Mouse (Mus musculus) embryonic stem cell, embryonic (primary cell): ENCODE measurements around the gene Tmprss2.

Experiments used
- CTCF ChIA-PET, 4 experiments: fragments of 300-600 bp in 2 of 4; fragments of 350-600 bp in 2 of 4; sonication (Branson Sonifier 250); formaldehyde crosslinking; loops; one replicate each; lab custom pipeline; 2022; ENCODE audit warnings: inconsistent platforms in 2 of 4; lab: Charles Lee
- POLR2A ChIA-PET, 4 experiments: fragments of 300-600 bp in 2 of 4; fragments of 350-600 bp in 2 of 4; sonication (Branson Sonifier 250); formaldehyde crosslinking; loops; one replicate each; lab custom pipeline; 2022; ENCODE audit warnings: antibody characterized with exemption in 4 of 4, inconsistent platforms in 1 of 4; lab: Charles Lee

Gene Tmprss2

GRCm38 (mm10) chr16:97610939-97611338 lies at the start of gene Tmprss2:
Gene Tmprss2 (minus strand): TSS chr16:97611195.
- ChIA-PET CTCF (interaction anchor here in 1 of 4 experiments (0.7 kb wide), 1 partner anchor 298 kb away, joined by 4 read pairs; no protein-coding TSS in a partner anchor), POLR2A (no interaction called here)

DNA sequence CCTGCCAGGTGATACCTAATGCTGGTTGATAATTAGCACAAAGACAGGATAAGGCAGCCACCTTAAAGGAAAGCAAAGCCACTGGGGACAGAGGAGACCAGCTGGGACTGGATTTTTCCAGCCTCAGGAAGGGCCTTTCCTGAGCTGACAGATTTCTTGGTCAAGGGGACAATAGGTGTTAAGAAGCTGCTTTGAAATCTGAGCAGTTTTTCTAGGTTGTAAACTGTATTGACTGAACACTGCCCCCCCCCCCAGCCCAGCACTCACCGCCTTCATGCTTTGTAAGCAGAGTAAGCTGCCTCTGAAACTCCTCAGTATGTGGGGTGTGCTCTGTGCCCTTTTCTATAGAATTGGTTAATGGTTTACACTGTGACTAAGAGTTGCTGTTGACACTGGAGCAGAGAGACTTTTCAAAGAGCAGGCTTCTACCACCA lies 48.2 kb upstream of the Tmprss2 start:
- POLR2A ChIA-PET, result interaction anchor here in 3 of 4 experiments (0.5 to 1.7 kb wide), 6 partner anchors 14 to 985 kb away, joined by 3 to 5 read pairs (median 3); partner anchors contain the start of gene B230307C23Rik (in 1 of the 3)
- CTCF ChIA-PET, result interaction anchor here in 2 of 4 experiments (0.7 to 0.9 kb wide), 2 partner anchors 161 to 347 kb away, joined by 3 read pairs; no protein-coding TSS in a partner anchor

DNA sequence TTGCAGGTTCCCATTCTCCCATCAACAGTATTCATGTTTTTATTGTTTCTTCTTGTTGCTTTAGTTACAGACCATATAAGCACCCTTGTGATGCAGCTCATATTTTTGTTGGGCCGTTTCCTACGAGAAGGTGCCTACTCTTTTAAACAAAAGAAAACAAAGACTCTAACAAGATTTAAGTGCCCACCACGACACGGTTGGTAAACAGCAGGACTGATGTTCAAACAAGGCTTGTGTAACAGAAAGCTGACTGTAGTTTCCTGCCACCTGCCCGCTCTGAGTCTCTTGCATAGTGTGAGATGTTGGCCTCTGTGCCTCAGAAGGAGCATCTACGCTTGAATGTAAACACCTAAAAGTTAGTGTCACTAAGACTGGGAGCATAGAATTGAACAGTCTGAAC lies 47.5 kb upstream of the Tmprss2 start:
- ChIA-PET POLR2A (interaction anchor here in 2 of 4 experiments (0.7 to 1.7 kb wide), 3 partner anchors 9 to 338 kb away, joined by 3 to 5 read pairs (median 4); partner anchors contain the start of gene B230307C23Rik (in 1 of the 2)), CTCF (interaction anchor here in 1 of 4 experiments (0.6 kb wide), 1 partner anchor 121 kb away, joined by 4 read pairs; no protein-coding TSS in a partner anchor)

- ChIA-PET CTCF (interaction anchor here in 1 of 4 experiments (0.6 kb wide), 1 partner anchor 37 kb away, joined by 6 read pairs; no protein-coding TSS in a partner anchor), POLR2A (no interaction called here)
These were observed 44.8 kb upstream of the Tmprss2 start for GRCm38 (mm10) chr16:97655800-97656199.

DNA sequence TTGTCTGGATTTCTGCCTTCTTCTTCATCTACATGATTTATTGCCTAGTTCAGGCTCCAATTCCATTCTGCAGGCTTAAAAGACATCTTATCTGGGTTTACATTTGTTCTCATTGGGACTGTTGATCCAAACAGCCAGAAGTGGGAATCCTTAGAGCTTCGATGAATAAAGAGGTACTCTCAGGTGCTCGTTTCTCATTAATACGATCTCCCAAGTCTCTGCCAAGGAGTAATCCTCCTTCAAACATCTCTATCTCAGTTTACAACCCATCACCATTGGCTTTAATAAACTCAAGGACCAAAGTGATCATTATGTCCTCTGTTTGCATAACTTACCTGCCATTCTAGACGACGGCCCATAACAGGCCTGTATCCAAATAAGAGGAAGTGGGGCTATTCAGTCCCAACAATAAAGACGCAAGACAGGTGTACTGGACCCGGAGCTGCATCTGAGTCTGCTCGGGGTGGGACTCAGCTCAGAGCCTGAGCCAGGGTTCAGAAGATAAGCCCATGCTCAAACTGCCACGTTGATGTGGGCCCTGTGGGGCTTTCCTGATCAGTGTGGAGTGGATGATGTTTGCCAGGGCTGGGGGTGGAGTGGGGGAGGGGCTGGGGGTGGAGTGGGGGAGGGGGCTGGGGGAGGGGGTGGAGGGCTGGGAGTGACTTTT lies 38.7 kb upstream of the Tmprss2 start:
- ChIA-PET CTCF (no interaction called here), POLR2A (interaction anchor here in 1 of 4 experiments (0.9 kb wide), 1 partner anchor 1693 kb away, joined by 6 read pairs; no protein-coding TSS in a partner anchor)

GRCm38 (mm10) chr16:97644681-97645080 lies 33.7 kb upstream of the Tmprss2 start:
- CTCF ChIA-PET, result interaction anchor here in 1 of 4 experiments (0.6 kb wide), 1 partner anchor 378 kb away, joined by 3 read pairs; no protein-coding TSS in a partner anchor
- POLR2A ChIA-PET, result interaction anchor here in 1 of 4 experiments (1.1 to 1.4 kb wide), 2 partner anchors 13 to 14 kb away, joined by 3 read pairs; no protein-coding TSS in a partner anchor

GRCm38 (mm10) chr16:97639630-97640029 lies 28.6 kb upstream of the Tmprss2 start:
- ChIA-PET CTCF (no interaction called here), POLR2A (no interaction called here)

GRCm38 (mm10) chr16:97632880-97633484 lies 22.0 kb upstream of the Tmprss2 start:
- ChIA-PET POLR2A (no interaction called here), CTCF (no interaction called here)

DNA sequence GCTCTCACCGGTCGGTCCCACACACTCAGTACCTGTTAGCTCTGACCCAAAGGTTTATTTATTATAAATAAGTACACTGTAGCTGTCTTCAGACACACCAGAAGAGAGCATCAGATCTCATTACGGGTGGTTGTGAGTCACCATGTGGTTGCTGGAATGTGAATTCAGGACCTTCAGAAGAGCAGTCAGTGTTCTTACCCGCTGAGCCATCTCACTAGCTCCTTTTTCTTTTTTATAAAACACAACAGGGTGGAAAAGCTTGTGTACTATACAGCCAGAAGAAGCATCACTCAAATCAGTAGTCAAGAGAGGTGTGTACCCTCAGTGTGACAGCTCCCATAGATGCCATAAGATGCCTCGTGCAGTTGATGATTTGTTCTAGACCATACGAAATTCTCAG lies 12.2 kb upstream of the Tmprss2 start:
- POLR2A ChIA-PET, result no interaction called here
- CTCF ChIA-PET, result interaction anchor here in 1 of 4 experiments (0.8 kb wide), 1 partner anchor 75 kb away, joined by 4 read pairs; no protein-coding TSS in a partner anchor

- POLR2A ChIA-PET, result no interaction called here
- CTCF ChIA-PET, result interaction anchor here in 1 of 4 experiments (0.8 kb wide), 1 partner anchor 75 kb away, joined by 4 read pairs; no protein-coding TSS in a partner anchor
These were observed 11.4 kb upstream of the Tmprss2 start for GRCm38 (mm10) chr16:97622383-97622889.

DNA sequence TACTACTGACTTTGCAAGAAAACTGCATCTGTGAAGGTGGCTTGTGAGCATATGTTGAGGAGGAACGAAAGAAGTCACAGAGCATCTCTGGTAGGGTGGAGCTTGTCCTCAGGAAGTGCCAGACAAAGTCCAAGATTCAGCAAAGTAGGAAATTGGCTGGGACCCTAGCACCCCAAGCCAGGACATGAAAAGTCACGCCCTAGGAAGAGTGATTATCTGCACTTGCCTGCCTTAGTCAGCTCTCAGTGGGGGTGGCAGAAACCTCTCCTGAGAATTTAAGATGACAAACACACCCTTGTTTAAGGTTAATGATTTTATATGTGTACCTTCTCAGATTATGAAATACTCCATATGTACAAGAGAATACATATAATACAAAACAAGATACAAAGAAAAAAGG lies 7.3 kb upstream of the Tmprss2 start:
- ChIA-PET POLR2A (no interaction called here), CTCF (no interaction called here)

DNA sequence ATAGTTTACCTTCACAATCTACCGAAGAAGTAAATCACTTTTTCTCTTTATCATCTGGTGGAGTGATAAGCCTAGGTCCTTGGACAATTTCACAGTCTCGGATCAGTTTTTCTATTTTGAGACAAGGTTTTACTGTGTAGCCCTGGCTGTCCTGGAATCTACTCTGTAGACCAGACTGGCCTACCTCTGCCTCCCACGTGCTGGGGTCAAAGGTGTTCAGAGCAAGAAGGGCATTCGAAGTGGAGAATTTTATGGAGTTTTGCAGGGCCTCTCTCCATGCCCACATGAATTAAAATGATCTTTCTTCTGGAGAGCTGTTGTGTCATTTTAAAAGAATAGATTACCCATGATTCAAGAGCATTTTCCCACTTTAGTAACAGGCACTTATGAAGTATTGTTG lies 1.0 kb upstream of the Tmprss2 start:
- POLR2A ChIA-PET, result no interaction called here
- CTCF ChIA-PET, result no interaction called here

DNA sequence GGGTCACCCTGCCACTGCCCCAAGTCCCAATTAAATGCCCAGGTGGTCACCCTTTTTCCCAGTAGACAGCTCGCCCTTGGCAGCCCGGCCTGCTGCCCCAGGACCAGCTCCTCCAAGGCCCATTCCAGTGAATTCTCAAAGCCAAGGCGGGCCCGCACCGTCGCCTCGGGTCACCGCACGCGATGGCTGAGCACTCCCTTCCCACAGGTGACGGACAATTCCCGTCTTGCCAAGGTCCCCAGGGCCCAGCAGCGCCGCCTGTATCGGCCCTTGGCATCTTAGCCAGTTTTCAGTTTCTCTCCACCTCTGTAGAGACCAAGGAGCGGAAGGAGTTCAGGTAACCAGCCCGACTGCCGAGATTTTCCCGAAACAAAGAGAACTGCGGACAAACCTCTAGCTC lies 749 bp downstream of the Tmprss2 start:
- CTCF ChIA-PET, result interaction anchor here in 2 of 4 experiments (0.5 to 0.7 kb wide), 2 partner anchors 297 to 298 kb away, joined by 4 read pairs; no protein-coding TSS in a partner anchor
- POLR2A ChIA-PET, result no interaction called here

GRCm38 (mm10) chr16:97609676-97610075 lies 1.3 kb downstream of the Tmprss2 start:
- ChIA-PET CTCF (no interaction called here), POLR2A (interaction anchor here in 1 of 4 experiments (1.3 kb wide), 1 partner anchor 12 kb away, joined by 3 read pairs; no protein-coding TSS in a partner anchor)

DNA sequence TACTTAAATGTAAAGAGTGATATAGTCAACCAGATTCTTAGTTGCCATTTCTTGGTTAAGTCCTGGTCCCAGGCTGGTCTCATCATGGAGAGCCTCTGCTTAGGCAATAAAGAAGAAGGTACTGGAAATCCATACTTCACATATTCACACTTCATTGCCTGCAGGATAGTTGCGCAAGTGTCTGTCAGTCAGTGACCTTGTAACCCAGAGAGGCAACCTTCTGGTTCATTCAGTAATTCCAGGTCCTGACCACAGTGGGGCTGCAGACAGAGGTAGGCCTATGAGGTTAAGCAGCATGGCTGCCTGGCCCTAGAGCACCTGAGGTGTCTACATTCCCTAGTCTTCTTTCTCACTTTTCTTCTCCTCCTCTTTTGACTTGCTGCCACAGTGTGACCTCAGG lies 3.0 kb downstream of the Tmprss2 start:
- POLR2A ChIA-PET, result no interaction called here
- CTCF ChIA-PET, result no interaction called here

GRCm38 (mm10) chr16:97606829-97607228 lies 4.2 kb downstream of the Tmprss2 start:
- ChIA-PET CTCF (no interaction called here), POLR2A (interaction anchor here in 1 of 4 experiments (0.6 kb wide), 1 partner anchor 161 kb away, joined by 4 read pairs; no protein-coding TSS in a partner anchor)

DNA sequence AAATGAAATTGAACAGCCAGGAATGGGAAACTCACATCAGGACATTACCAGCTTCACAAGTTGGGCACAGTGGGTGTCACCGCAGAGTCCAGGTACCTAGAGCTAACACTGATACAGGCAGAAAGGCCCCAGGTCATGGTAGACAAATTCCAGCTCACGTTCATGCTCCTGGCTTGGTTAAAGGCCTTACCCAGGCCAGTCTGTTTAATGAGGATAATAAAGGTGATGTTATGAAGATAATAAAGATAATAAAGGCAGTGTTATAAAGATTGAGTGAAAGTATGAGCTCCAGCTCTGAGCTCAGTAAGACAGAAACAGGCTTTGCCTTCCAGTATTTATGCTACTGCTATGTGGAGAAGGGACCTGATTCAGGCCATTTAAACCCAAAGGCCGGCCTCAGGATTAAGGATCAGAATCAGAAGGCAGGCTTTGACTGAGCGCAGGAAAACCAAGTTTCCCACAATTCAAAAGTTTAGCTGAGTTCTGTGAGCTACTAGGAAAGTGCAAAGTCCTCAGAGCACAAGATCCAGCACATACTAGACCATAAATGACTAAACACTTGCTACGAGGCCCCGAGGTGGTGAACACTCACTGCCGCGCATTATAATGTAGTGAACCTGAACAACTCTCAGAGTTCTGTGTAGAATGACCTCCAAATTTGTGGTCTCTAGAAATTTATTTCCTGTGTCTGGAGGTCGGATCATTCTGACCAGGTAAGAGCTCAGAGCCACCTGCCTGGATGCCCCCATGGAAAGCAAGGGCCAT lies 4.9 kb downstream of the Tmprss2 start:
- ChIA-PET CTCF (interaction anchor here in 1 of 4 experiments (0.6 kb wide), 1 partner anchor 1265 kb away, joined by 3 read pairs; no protein-coding TSS in a partner anchor), POLR2A (no interaction called here)

- POLR2A ChIA-PET, result no interaction called here
- CTCF ChIA-PET, result interaction anchor here in 1 of 4 experiments (0.7 kb wide), 1 partner anchor 289 kb away, joined by 4 read pairs; no protein-coding TSS in a partner anchor
These were observed 8.7 kb downstream of the Tmprss2 start for GRCm38 (mm10) chr16:97602256-97602655.
